Mouse (Mus musculus) megakaryocyte, embryonic 14.5 days (primary cell): ENCODE measurements at regions not wholly inside any gene's neighbourhood (a gene's known extent, or its start where the extent isn't known, plus 50 kb on each side); places are given as distances from the start of the nearest gene placed in this dataset.

Source experiments
- FLI1 ChIP-seq: IDR thresholded peaks from 2 replicates; pipeline ENCODE4 v1.6.1; 2012; ENCODE audit warnings: low read length, inconsistent platforms, mixed read lengths
- GATA1 ChIP-seq: IDR thresholded peaks from 3 replicates; pipeline ENCODE4 v1.6.1; 2012; ENCODE audit warnings: mixed read lengths, low read length, inconsistent platforms, borderline replicate concordance

DNA sequence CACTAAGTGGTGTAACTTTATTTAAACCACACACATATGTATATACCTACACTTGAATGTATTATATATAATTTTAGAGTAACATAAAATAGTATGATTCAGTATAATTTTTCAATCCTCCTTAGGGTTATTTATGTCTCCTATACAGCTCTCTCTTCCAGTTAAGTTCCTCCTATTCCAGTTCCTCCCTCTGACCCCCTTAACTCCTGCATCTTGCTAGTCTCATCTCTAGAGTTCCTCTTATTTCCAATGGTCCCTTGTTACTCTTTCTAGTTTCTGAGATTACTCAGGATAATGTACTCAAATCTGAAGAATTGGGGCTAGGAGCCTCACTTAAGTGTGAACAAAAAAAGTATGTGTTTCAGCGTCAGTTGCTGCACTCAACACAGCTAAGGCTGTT is 88.4 kb upstream of the Tex13c2 start:
- TF ChIP-seq FLI1 (no peak), GATA1 (no peak)
